Mouse (Mus musculus) lung, embryonic 14.5 days (tissue): ENCODE results near the gene Gclc. TPM values are rescaled to one million over a fixed set of nuclear protein-coding genes. Genes with fewer than 3 reads are reported as not detected.
"Not testable (repeated sequence)": the region's sequence is repeated elsewhere in the genome, so short reads cannot be mapped to it uniquely, and the experiment has no call there.

Source experiments
- ATAC-seq: fragments of 200-750 bp; cut with Nextera tagmentation; 2 replicates; pipeline ENCODE4 v1.8.0; 2017; ENCODE audit warnings: mild to moderate bottlenecking, moderate TSS enrichment, moderate library complexity; ENCODE audit not compliant: insufficient read depth
- DNase-seq: peaks from one replicate; pipeline ENCODE4 v3.0.0-alpha.2; 2015
- H3K27ac ChIP-seq: fragments of 300-500 bp; sonication (generic); 2 replicates; pipeline ENCODE4 v1.5.1; 2014; ENCODE audit warnings: low read depth, mild to moderate bottlenecking, moderate library complexity
- H3K27me3 ChIP-seq: fragments of 300-500 bp; sonication (generic); 2 replicates; pipeline ENCODE4 v1.6.1; 2014; ENCODE audit warnings: low read length, control low read depth; ENCODE audit not compliant: insufficient read depth
- H3K36me3 ChIP-seq: fragments of 300-500 bp; sonication (generic); 2 replicates; pipeline ENCODE4 v1.6.1; 2014; ENCODE audit warnings: control low read depth; ENCODE audit not compliant: insufficient read depth
- H3K4me1 ChIP-seq: fragments of 300-500 bp; sonication (generic); 2 replicates; pipeline ENCODE4 v1.6.1; 2014; ENCODE audit warnings: antibody characterized with exemption, control low read depth; ENCODE audit not compliant: insufficient read depth
- H3K4me2 ChIP-seq: fragments of 300-500 bp; sonication (generic); 2 replicates; pipeline ENCODE4 v1.6.1; 2014; ENCODE audit warnings: mild to moderate bottlenecking
- H3K4me3 ChIP-seq: fragments of 300-500 bp; sonication (generic); 2 replicates; pipeline ENCODE4 v1.5.1; 2014; ENCODE audit warnings: low read depth, low read length
- H3K9ac ChIP-seq: fragments of 300-500 bp; sonication (generic); 2 replicates; pipeline ENCODE4 v1.6.1; 2014
- H3K9me3 ChIP-seq: fragments of 300-500 bp; sonication (generic); 2 replicates; pipeline ENCODE4 v1.6.1; 2016; ENCODE audit warnings: low read depth, low read length, control low read depth
- CTCF ChIP-seq: IDR thresholded peaks from 2 replicates; pipeline ENCODE4 v1.5.1; 2016; ENCODE audit warnings: antibody characterized with exemption, low read depth
- WGBS: fragments of 180-500 bp; shearing (Covaris S2); extraction: QIAGEN DNeasy Blood & Tissue Kit; methylation state at CpG from one replicate; pipeline ENCODE4 v1.1.7; 2014; 5-methylcytosine and 5-hydroxymethylcytosine counted together
- polyA plus RNA-seq: library from polyadenylated mRNA; unstranded; fragments of >200 nt; fragmentation: Nextera tagmentation; extraction: Ambion mirVana; gene quantifications from 2 replicates; pipeline ENCODE4 v1.2.1, GENCODE M21; 2014

Gclc gene
- polyA plus RNA-seq, 1 experiment from 2014 or later = 21.2 TPM

DNA sequence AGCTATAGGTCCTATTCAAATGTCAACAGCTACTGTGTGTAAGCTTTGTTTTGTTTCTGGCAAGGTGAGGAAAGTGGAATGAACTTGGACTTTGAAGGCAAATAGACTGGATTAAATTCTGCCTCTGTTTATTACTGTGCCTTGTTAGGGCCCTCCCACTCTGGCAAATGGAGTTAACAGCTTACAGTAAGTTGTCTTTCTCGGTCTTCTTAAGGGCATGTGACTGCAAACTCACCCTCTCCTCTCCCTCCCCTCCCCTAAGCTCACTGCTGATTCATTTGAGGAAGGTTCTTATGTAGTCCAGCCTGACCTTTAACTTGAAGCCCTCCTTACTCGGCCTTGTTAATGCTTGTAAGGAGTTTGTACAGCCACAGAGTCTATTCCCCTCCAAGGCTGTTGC lies 8.0 kb upstream of the Gclc start:
- no peak for ATAC-seq
- 29% methylated on average over 2 of the region's 2 CpGs for WGBS
- Histone ChIP-seq H3K4me2 (no peak overlapping the region), H3K4me3 (no peak overlapping the region), H3K36me3 (no peaks in the 10 kb centered on the region), H3K27ac (no peak overlapping the region), H3K9me3 (no peaks in the 10 kb centered on the region), H3K27me3 (no peaks in the 10 kb centered on the region), H3K9ac (no peak overlapping the region), H3K4me1 (no peaks in the 10 kb centered on the region)
- no peak for DNase-seq
- TF ChIP-seq CTCF = no peak

DNA sequence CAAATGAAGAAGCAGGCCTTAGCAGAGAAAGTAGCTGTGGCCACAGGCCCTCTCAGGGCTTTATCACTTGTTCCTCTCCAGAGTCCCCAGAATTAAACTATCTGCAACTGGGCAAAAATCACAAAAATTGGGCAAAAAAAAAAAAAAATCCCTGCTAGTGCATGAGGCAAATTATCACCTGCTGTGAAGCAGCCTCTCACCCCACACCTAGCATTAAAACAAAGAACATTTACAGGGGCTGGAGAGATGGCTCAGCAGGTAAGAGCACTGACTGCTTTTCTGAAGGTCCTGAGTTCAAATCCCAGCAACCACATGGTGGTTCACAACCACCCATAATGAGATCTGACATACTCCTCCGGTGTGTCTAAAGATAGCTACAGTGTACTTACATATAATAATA lies 6.0 kb upstream of the Gclc start:
- H3K4me2 ChIP-seq, H3K9ac ChIP-seq, H3K4me1 ChIP-seq, H3K27me3 ChIP-seq, H3K9me3 ChIP-seq, H3K4me3 ChIP-seq, H3K36me3 ChIP-seq, ATAC-seq, H3K27ac ChIP-seq, DNase-seq: not testable (repeated sequence)
- WGBS = 83% methylated on average over 1 of the region's 1 CpGs

DNA sequence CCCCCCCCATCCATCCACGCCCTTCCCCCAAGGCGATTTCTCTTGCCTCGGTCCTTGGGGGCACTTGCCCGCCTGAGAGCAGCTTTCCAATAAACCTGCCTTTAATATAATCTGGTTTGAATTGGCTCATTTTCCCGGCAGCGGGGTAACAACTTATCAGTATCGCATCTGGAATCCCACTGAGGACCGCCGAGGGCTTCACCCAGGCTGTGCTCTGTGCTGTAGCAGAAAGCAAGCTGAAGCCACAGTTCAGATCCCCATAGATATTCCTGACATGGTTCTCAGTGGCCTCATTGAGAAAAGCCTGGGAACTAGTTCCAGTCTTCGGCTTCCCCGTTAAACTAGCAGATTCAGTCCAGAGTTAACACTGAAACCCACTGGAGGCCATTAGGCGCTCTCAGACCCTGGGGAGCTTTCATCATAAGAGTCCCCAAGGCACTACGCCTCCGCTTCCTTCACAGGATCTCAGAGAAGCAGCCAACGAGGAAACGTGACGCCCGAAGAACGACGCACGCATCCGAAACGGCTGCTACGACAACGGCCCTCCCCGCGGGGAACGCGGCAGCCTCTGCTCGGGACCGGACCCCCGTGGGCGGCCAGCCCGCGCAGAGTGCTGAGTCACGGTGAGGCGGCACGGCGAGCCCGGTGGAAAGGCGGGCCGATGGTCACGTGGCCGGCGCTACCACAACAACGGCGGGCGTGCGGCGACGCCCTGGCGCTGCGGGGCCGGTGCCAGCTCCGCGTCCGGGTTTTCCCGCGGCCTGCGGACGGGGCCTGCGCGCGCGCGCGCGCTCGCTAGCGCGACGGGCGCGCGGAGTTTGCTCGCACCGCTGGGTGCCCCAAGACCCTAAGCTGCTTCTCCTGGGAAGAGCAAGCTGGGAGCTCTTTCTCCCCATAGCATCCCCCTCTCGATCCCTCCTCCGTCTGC lies 3.9 kb upstream of the Gclc start:
- under 1% methylated on average over 78 of the region's 79 CpGs for WGBS
- Histone ChIP-seq H3K27me3 (no peaks in the 10 kb centered on the region), H3K4me2 (peak overlapping the region; percentile 87), H3K36me3 (no peaks in the 10 kb centered on the region), H3K9me3 (no peaks in the 10 kb centered on the region), H3K27ac (peak overlapping the region; percentile 92), H3K4me1 (no peaks in the 10 kb centered on the region), H3K4me3 (peak overlapping the region; percentile 61), H3K9ac (peak overlapping the region; percentile 66)
- peak; percentile 77 for ATAC-seq
- DNase-seq = peak; percentile 93
- TF ChIP-seq CTCF = no peak

DNA sequence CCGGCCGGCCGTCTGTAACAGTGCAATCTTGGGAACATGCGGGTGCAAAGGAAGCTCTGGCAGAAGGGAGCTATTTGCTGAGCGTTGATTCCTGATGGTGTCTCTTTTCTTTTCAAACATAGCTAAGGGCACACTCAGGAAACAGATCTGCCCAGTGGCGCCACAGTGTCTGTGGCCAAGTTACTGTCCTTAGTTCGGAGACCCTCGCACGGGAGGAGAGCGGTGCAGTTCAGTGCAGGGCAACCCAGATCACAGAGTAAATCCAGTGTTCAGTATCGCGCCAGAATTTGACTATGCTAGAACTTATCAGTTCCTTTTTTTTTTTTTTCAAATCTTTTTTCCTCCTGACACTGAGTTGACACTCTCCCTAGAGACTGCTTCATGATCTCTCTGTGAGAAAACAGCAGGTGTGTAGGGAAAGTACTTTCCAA lies 3.2 kb upstream of the Gclc start:
- Histone ChIP-seq H3K4me3 (peak overlapping the region; percentile 61), H3K27ac (peak overlapping the region; percentile 92), H3K27me3 (no peaks in the 10 kb centered on the region), H3K4me2 (peak overlapping the region; percentile 87), H3K9me3 (no peaks in the 10 kb centered on the region), H3K9ac (peak overlapping the region; percentile 66), H3K4me1 (no peaks in the 10 kb centered on the region), H3K36me3 (no peaks in the 10 kb centered on the region)
- under 1% methylated on average over 12 of the region's 12 CpGs for WGBS
- ATAC-seq (no peak), DNase-seq (no peak)
- no peak for TF ChIP-seq CTCF

GRCm38 (mm10) chr9:77754728-77755402 lies 530 bp downstream of the Gclc start:
- peak overlapping the region; percentile 76 for H3K4me3 ChIP-seq
- no peaks in the 10 kb centered on the region for H3K36me3 ChIP-seq
- 0 out of 2 replicates have a peak, but pooled peaks cover 4% of the 10 kb centered on the region for H3K4me1 ChIP-seq
- WGBS = 0% methylated on average over 56 of the region's 57 CpGs
- H3K27ac ChIP-seq = peak overlapping the region; percentile 80
- H3K9ac ChIP-seq = peak overlapping the region; percentile 76
- no peaks in the 10 kb centered on the region for H3K27me3 ChIP-seq
- H3K4me2 ChIP-seq = peak overlapping the region; percentile 79
- TF ChIP-seq CTCF = no peak
- DNase-seq (peak; percentile 80), ATAC-seq (peak; percentile 82)
- no peaks in the 10 kb centered on the region for H3K9me3 ChIP-seq

DNA sequence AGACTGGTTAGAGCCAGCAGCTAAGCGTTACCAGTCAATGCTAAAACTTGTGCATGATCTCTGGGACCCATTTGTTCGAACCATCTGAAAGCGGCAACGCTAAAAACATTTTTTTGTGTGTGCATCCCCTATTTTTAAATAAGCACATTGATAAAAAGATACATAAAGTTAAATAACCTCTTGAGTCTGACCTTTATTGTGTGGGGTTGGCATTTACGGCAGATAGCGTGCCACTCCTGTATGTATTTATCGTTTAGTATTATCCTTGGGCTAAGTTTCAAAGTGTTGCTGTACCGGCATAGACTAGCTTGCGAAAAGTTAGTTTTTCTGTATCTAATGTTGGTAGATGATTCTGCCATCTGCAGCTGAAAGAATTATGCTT lies 1.1 kb downstream of the Gclc start:
- Histone ChIP-seq H3K4me2 (peak overlapping the region; percentile 79), H3K9me3 (no peaks in the 10 kb centered on the region), H3K4me1 (0 out of 2 replicates have a peak, but pooled peaks cover 4% of the 10 kb centered on the region), H3K9ac (peak overlapping the region; percentile 76), H3K36me3 (no peaks in the 10 kb centered on the region), H3K27me3 (no peaks in the 10 kb centered on the region), H3K27ac (no peak overlapping the region), H3K4me3 (peak overlapping the region; percentile 76)
- no peak for TF ChIP-seq CTCF
- WGBS = 9% methylated on average over 9 of the region's 9 CpGs
- no peak for DNase-seq
- ATAC-seq = no peak

DNA sequence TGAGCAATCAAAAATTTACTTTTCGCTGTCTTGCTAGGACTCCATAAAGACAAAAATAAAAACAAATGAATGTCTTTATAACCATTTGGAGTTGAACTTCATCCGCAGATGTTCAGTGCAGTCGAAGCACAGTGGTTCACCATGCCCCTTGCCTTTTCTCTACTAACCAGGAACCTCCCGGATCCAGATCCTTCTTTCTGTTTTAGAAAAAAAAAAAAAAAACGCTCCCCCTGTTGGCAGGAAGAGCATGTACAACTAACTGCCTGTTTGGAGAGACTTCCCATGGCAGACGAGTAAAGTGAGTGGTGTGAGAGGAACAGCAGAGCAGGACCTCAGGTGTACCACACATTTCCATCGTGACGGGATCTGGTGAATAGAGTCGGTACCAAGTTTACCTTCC lies 1.7 kb downstream of the Gclc start:
- H3K9ac ChIP-seq = peak overlapping the region; percentile 76
- DNase-seq = peak; percentile 66
- no peak overlapping the region for H3K27ac ChIP-seq
- H3K9me3 ChIP-seq = no peaks in the 10 kb centered on the region
- peak; percentile 70 for TF ChIP-seq CTCF
- 26% methylated on average over 9 of the region's 9 CpGs for WGBS
- H3K27me3 ChIP-seq = no peaks in the 10 kb centered on the region
- H3K36me3 ChIP-seq = no peaks in the 10 kb centered on the region
- ATAC-seq = no peak
- H3K4me3 ChIP-seq = peak overlapping the region; percentile 76
- peak overlapping the region; percentile 79 for H3K4me2 ChIP-seq
- 0 out of 2 replicates have a peak, but pooled peaks cover 4% of the 10 kb centered on the region for H3K4me1 ChIP-seq
